Mouse (Mus musculus) leukemia stem cell, adult 10-12 weeks (primary cell): ENCODE data around the gene Pgrmc1. TPM values are rescaled to one million over a fixed set of nuclear protein-coding genes. Genes with fewer than 3 reads are reported as not detected.

Experiments used
- polyA plus RNA-seq: library from polyadenylated mRNA; stranded (reverse); fragments of >175 nt; gene quantifications from 2 replicates; pipeline ENCODE4 v1.2.3, GENCODE M21; 2012; ENCODE audit warnings: low replicate concordance

The Pgrmc1 gene
- 63.4 and 90.4 TPM in 2 replicates for polyA plus RNA-seq

DNA sequence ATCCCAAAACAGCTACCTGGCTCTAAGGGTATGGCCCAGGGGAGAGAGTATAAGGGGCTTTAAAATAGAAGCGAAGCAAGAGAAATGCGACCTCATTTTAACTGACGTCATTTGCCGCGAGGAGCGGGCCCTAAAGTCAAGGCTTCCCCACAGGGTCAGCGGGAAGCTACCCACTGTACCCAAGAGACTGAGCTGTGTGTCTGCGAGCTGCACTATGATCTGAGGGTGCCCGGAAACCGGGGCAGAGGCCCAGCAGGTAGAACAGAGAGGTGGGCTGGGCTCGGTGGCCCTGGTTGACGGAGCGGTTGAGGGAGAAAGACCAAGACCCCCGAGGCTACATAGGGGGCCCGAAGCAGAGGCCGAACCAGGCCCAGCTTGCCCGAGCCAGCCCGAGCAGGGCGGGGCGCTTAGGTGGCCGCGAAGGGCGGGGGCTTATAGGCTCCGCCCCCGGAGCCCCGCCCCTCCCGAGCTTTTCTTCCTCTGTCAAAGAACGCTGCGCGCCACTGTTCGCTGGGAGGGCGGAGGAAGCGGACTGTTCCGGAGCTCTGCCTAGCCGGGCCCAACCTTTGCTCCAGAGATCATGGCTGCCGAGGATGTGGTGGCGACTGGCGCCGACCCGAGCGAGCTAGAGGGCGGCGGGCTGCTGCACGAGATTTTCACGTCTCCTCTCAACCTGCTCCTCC, at the start of gene Pgrmc1:
Gene Pgrmc1 (plus strand): TSS at position 500 of the 683 bp plus-strand sequence.

GRCm38 (mm10) chrX:36644657-36645551, 46.9 kb downstream of the Pgrmc1 start, which contains the start of gene Akap17b:
Gene Akap17b, minus strand, starts transcription at chrX:36645395.

Other genes with a start within 250 kb of the Pgrmc1 start
- not detected in 2 replicates for gene Gm6268, start 196.9 kb upstream of the Pgrmc1 start, polyA plus RNA-seq
- gene Gm14569, start 106.4 kb upstream of the Pgrmc1 start, polyA plus RNA-seq: not detected in 2 replicates
- gene Akap17b, start 47.2 kb downstream of the Pgrmc1 start, polyA plus RNA-seq: 0.36 and 0.57 TPM in 2 replicates
- 0.78 TPM in 1 of 2 replicates, not detected in the other for gene Slc25a43, start 145.5 kb downstream of the Pgrmc1 start, polyA plus RNA-seq
- gene Slc25a5, start 197.4 kb downstream of the Pgrmc1 start, polyA plus RNA-seq: 12.7 and 67.2 TPM in 2 replicates